Mouse (Mus musculus) kidney, embryonic 16.5 days (tissue): ENCODE measurements around the gene Cd81. TPM values are rescaled to one million over a fixed set of nuclear protein-coding genes. Genes with fewer than 3 reads are reported as not detected.

ENCODE experiments used
- ATAC-seq: fragments of 200-750 bp; cut with Nextera tagmentation; 2 replicates; pipeline ENCODE4 v1.8.0; 2017; ENCODE audit warnings: moderate TSS enrichment; ENCODE audit not compliant: low FRiP score, low TSS enrichment
- H3K27ac ChIP-seq: fragments of 300-500 bp; sonication (generic); 2 replicates; pipeline ENCODE4 v1.5.1; 2014; ENCODE audit warnings: low read length
- H3K27me3 ChIP-seq: fragments of 300-500 bp; sonication (generic); 2 replicates; pipeline ENCODE4 v1.6.1; 2014; ENCODE audit warnings: low read length, control low read depth, mixed read lengths; ENCODE audit not compliant: insufficient read depth
- H3K36me3 ChIP-seq: fragments of 300-500 bp; sonication (generic); 2 replicates; pipeline ENCODE4 v1.6.1; 2014; ENCODE audit warnings: low read length, control low read depth, mixed read lengths; ENCODE audit not compliant: insufficient read depth
- H3K4me1 ChIP-seq: fragments of 300-500 bp; sonication (generic); 2 replicates; pipeline ENCODE4 v1.6.1; 2014; ENCODE audit warnings: low read length, control low read depth, mixed read lengths; ENCODE audit not compliant: insufficient read depth
- H3K4me2 ChIP-seq: fragments of 300-500 bp; sonication (generic); replicated peaks from 2 replicates; pipeline ENCODE4 v1.6.1; 2014; ENCODE audit warnings: low read depth, low read length
- H3K4me3 ChIP-seq: fragments of 300-500 bp; sonication (generic); 2 replicates; pipeline ENCODE4 v1.5.1; 2014; ENCODE audit warnings: mild to moderate bottlenecking, low read length
- H3K9ac ChIP-seq: fragments of 300-500 bp; sonication (generic); replicated peaks from 2 replicates; pipeline ENCODE4 v1.6.1; 2014; ENCODE audit warnings: low read length
- H3K9me3 ChIP-seq: fragments of 300-500 bp; sonication (generic); 2 replicates; pipeline ENCODE4 v1.6.1; 2016; ENCODE audit warnings: low read length, control low read depth
- WGBS: fragments of 180-500 bp; shearing (Covaris S2); extraction: QIAGEN DNeasy Blood & Tissue Kit; methylation state at CpG from one replicate; pipeline ENCODE4 v1.1.7; 2014; 5-methylcytosine and 5-hydroxymethylcytosine counted together
- polyA plus RNA-seq: library from polyadenylated mRNA; unstranded; fragments of >200 nt; fragmentation: Nextera tagmentation; extraction: Ambion mirVana; gene quantifications from 2 replicates; pipeline ENCODE4 v1.2.1, GENCODE M21; 2015

Gene Cd81
- polyA plus RNA-seq, 1 experiment from 2014 or later = 698 TPM

DNA sequence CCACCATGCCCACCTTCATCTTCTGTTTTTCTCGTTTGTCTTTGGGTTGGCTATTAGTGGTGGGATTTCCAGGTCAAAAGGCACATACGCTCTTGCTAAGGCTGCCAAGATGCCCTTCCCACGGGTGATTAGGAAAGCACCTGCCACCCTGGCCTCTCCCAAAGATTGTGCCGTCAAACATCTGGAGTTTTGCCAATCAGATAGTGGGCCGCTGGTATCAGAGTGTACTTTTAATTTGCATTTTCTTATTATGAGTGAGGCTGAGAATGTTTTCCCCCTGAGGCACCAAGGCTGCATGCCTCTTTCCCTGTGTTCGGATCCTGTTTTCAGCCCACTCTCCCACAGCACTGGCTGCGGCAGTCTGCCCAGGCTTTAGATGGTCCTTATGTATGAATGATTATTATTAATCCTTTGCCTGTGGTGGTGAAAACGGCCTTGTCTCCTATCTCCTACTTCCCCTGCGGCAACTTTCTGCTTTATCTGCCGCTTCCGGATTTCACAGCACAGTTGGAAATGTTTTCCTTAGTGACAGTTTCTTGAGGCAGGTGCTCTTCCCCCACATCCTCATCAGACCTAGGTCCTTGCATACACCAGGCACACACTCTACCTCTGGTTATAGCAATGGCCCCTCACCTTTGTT, 52.8 kb downstream of the Cd81 start:
- no peak for ATAC-seq
- no peaks in the 10 kb centered on the region for H3K36me3 ChIP-seq
- H3K27ac ChIP-seq = no peak overlapping the region
- peaks cover 29% of the 10 kb centered on the region for H3K4me1 ChIP-seq
- WGBS = 60% methylated on average over 11 of the region's 11 CpGs
- no peak overlapping the region for H3K4me2 ChIP-seq
- no peaks in the 10 kb centered on the region for H3K9me3 ChIP-seq
- peaks cover 54% of the 10 kb centered on the region for H3K27me3 ChIP-seq
- H3K4me3 ChIP-seq = no peak overlapping the region
- H3K9ac ChIP-seq = no peak overlapping the region

DNA sequence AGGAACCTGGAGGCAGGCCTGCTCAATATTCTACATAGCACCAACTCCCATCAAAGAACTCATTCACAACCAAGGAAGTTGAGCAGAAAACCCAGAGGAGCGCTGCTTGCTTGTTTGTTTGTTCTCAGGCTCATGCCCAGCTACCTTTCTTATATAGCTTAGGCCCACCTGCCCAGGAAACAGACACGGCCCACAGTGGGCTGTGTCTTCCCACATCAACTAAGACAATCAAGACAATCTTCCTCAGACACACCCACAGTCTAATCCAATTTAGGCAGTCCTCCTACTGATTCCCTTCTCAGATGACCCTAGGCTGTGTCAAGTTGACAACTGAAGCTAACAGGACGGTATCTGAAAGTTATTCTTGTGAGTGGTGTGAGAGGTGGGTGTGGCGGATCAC, 53.5 kb downstream of the Cd81 start, which contains the start of gene Kcnq1:
Gene Kcnq1, plus strand, starts transcription at position 301 of the 400 bp plus-strand sequence.
- Histone ChIP-seq H3K27me3 (peaks cover 54% of the 10 kb centered on the region), H3K9ac (peak within 1 kb of the TSS; percentile 63), H3K9me3 (no peaks in the 10 kb centered on the region), H3K4me2 (peak within 1 kb of the TSS; percentile 81), H3K27ac (no peak within 1 kb of the TSS; the same call in 1 of the 2 replicates), H3K4me1 (peaks cover 29% of the 10 kb centered on the region), H3K4me3 (peak within 1 kb of the TSS; percentile 50), H3K36me3 (no peaks in the 10 kb centered on the region)
- 60% methylated on average over 4 of the region's 4 CpGs for WGBS
- ATAC-seq = no peak

DNA sequence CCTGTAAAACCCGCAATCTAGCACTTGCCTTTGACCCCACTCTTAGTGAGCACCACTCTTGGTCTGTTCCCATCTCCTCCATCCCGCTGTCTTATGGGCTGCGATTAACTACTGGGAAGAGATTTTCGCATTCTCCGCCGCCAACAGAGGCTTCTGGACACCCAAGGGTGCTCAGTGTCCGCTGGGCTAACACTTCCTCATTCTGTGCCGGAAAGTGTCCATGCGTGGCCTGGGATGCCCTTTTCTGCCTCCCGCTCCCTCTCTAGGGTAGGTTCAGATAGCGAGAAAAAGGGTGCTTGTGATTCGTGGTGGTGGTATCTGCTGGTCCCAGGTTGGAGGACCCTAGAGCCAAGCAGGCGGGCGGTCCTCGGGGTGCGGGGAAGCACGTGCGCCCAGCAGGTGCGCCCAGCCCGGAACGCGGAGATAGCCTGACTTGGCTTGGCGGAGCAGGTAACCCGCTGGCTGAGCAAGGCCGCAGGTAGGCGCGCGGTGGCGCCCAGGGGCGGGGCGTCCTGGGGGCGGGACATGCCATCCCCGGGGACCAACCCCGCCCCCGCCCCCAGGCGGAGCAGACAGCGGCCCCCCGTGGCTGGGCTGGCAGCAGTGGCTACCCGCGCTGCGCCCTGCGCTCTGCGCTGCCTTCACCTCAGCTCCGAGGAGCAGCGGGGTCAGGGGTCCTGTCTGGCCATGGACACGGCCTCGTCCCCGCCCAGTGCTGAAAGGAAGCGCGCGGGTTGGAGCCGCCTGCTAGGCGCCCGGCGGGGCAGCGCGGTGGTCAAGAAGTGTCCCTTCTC, 54.3 kb downstream of the Cd81 start:
- Histone ChIP-seq H3K4me1 (peaks cover 29% of the 10 kb centered on the region), H3K9ac (peak overlapping the region; percentile 63), H3K27me3 (peaks cover 54% of the 10 kb centered on the region), H3K9me3 (no peaks in the 10 kb centered on the region), H3K4me3 (peak overlapping the region; percentile 50), H3K4me2 (peak overlapping the region; percentile 81), H3K36me3 (no peaks in the 10 kb centered on the region), H3K27ac (no peak overlapping the region; the same call in 1 of the 2 replicates)
- WGBS = 7% methylated on average over 47 of the region's 57 CpGs
- ATAC-seq = peak; percentile 78

DNA sequence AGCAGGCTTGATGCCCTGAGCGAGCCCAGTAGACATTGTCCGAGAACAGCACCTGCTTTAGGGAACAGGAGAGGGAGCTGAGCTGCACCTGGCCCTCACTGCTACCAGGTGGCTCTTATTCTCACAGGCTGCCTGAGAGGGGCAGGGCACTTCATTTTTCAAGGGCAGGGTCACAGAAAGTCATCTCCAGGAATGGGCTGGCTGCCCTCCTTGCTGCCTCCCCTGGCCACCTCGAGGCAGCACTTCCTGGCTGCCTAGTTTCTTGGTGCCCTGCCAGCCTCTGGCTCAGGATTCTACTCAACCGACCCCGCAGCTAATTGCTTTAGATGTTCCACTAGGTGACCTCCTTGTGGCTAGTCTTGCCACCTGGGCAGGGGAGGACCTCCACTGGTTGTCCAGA, 55.7 kb downstream of the Cd81 start:
- Histone ChIP-seq H3K36me3 (no peaks in the 10 kb centered on the region), H3K9ac (peak overlapping the region; percentile 63; the same call in 1 of the 2 replicates), H3K4me1 (peaks cover 29% of the 10 kb centered on the region), H3K27me3 (peaks cover 52% of the 10 kb centered on the region), H3K9me3 (no peaks in the 10 kb centered on the region), H3K4me2 (peak overlapping the region; percentile 81), H3K4me3 (peak overlapping the region; percentile 50; the same call in 1 of the 2 replicates), H3K27ac (peak overlapping the region; percentile 45)
- ATAC-seq = 0 out of 2 replicates have a peak, but pooled peaks have one; percentile 25
- WGBS = 21% methylated on average over 5 of the region's 5 CpGs

DNA sequence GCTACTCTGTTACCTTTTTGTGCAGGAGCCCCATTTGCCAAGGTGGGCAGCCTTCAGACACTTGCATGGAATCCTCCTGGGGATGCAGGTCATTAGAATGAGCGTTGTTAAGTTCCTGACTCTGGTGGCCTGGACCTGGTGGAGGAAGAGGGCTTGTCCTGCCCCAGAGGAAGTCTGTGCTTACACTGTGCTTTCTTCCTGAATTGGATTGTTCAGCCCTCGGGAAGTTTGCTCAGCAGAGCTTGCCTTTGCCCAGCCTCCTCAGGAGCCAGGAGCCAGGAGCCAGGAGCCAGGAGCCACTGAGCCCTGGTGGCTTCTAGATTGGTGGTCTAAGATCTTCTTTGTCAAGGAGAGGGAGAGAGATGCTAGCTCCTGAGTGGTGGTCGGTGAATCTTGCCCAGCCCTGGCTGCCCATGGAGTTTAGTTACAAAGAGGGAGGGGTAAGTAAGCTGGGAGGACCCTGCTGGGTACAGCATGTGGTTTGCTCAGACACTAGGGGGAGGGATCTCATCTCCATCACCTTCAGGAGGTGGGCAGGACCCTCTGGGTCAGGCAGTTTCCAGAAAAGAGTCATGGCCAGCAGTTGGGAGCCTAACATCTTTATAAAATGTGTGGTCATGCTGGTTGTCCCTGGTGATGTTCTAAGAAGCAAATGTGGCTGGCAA, 56.6 kb downstream of the Cd81 start:
- Histone ChIP-seq H3K4me2 (peak overlapping the region; percentile 36), H3K9me3 (no peaks in the 10 kb centered on the region), H3K27me3 (peaks cover 49% of the 10 kb centered on the region), H3K4me3 (no peak overlapping the region), H3K9ac (no peak overlapping the region; the same call in 1 of the 2 replicates), H3K4me1 (peaks cover 29% of the 10 kb centered on the region), H3K27ac (peak overlapping the region; percentile 19), H3K36me3 (no peaks in the 10 kb centered on the region)
- 26% methylated on average over 3 of the region's 3 CpGs for WGBS
- no peak for ATAC-seq

DNA sequence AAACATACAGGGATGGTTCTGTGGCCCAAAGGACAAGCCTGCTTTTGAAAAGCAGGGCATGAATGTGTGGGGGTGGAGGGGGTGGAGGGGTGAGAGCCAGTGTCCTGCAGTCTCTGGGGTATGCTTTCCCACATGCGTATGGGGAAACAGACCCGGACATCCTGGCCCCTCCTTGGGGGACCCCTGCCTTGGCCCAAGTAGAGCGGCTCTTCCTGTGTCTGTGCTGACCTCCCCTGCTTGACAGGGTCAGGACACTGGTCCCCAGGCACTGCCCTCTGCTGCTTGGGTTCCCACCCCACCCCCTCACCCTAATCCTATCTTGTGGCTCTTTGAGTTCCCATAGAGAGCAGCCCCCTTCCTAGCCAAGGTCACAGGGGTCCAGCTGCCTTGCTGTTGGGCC, 57.2 kb downstream of the Cd81 start:
- Histone ChIP-seq H3K27ac (no peak overlapping the region; the same call in 1 of the 2 replicates), H3K4me3 (no peak overlapping the region), H3K36me3 (no peaks in the 10 kb centered on the region), H3K9ac (no peak overlapping the region), H3K4me2 (0 out of 2 replicates have a peak overlapping the region, but pooled peaks have one; percentile 36), H3K4me1 (peaks cover 29% of the 10 kb centered on the region), H3K27me3 (peaks cover 44% of the 10 kb centered on the region), H3K9me3 (no peaks in the 10 kb centered on the region)
- ATAC-seq = no peak
- 68% methylated on average over 3 of the region's 3 CpGs for WGBS

DNA sequence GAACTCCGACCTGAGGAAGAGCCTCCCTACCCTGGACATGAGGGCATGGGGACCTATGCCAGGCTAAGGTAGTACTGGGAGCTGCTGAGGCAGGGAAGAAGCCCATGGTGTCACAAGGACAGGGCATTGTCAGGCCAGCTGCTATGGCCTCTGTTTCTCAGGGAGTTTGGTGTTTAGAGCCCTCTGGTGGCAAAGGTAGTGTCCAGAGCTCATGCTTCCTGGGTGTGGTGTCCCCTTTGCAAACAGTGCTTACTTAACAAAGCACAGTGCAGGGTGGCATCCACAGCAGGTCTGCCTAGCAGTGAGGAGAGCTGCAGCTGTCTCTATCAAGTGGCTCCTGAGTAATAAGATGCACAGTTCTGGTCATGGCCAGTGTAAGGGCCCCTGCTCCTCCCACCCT, 58.3 kb downstream of the Cd81 start:
- Histone ChIP-seq H3K27me3 (peaks cover 35% of the 10 kb centered on the region), H3K9me3 (no peaks in the 10 kb centered on the region), H3K27ac (no peak overlapping the region), H3K9ac (no peak overlapping the region), H3K36me3 (no peaks in the 10 kb centered on the region), H3K4me3 (no peak overlapping the region), H3K4me2 (no peak overlapping the region), H3K4me1 (peaks cover 29% of the 10 kb centered on the region)
- WGBS = 83% methylated on average over 1 of the region's 1 CpGs
- ATAC-seq = no peak

DNA sequence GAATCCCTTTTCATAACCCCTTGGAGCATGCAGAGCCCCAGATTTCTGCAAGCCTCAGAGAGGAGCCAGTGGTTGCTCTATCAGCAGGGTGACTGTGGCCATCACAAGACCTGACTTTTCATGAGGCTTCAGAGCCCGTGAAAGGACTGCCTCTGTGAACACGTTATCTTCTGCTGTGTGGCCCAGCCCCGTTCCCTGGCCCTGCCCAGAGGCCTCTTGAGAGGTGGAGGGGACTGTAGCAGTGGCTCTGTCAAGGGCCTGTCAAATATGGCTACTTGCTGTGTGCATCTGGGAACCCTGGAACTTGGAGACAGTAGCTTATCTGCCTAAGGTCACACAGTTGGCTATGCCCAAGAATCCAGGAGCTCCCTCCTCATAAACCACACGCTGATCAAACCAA, 59.2 kb downstream of the Cd81 start:
- Histone ChIP-seq H3K4me2 (no peak overlapping the region), H3K27ac (no peak overlapping the region), H3K4me3 (no peak overlapping the region), H3K9me3 (no peaks in the 10 kb centered on the region), H3K9ac (no peak overlapping the region), H3K4me1 (peaks cover 25% of the 10 kb centered on the region), H3K27me3 (peaks cover 26% of the 10 kb centered on the region), H3K36me3 (no peaks in the 10 kb centered on the region)
- ATAC-seq = no peak
- WGBS = 59% methylated on average over 4 of the region's 4 CpGs

DNA sequence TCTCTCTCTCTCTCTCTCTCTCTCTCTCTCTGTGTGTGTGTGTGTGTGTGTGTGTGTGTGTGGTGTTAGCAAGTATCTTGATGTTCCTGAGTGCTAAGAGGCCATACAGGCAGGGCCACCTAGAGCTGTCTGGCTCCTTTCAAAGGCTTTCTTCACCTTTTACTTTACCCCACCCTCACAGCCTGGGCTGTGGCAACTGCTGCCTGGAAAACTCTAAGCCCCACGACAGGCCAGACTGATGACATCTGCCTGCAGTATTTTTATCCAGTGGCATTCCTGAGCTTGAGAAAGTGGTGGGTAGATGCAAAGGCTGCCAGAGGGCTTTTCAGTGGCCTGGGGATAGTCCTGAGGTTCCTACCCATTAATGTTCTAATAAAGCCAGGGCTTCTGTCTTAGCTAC, 59.9 kb downstream of the Cd81 start:
- H3K4me2 ChIP-seq = no peak overlapping the region
- peaks cover 20% of the 10 kb centered on the region for H3K4me1 ChIP-seq
- no peak overlapping the region for H3K9ac ChIP-seq
- no peak overlapping the region for H3K27ac ChIP-seq
- peaks cover 19% of the 10 kb centered on the region for H3K27me3 ChIP-seq
- no peak for ATAC-seq
- no peaks in the 10 kb centered on the region for H3K9me3 ChIP-seq
- no peak overlapping the region for H3K4me3 ChIP-seq
- no peaks in the 10 kb centered on the region for H3K36me3 ChIP-seq
- 32% methylated on average over 1 of the region's 1 CpGs for WGBS
